Mouse (Mus musculus) layer of hippocampus, postnatal 25 days (tissue): ENCODE measurements around the gene Atp8a2. TPM values are rescaled to one million over a fixed set of nuclear protein-coding genes. Genes with fewer than 3 reads are reported as not detected.

Source experiments
- DNase-seq, 2 experiments: peaks; one replicate each; pipeline ENCODE4 v3.0.0; 2022; ENCODE audit warnings: mixed read lengths in 2 of 2, low spot score in 1 of 2; ENCODE audit errors: extremely low spot score in 1 of 2
- total RNA-seq, 2 experiments: library from RNA; stranded (reverse); gene quantifications; 2 replicates each; pipeline ENCODE4 v1.2.3; 2021

Gene Atp8a2
- total RNA-seq, 2 experiments from 2014 or later, result 40.5 to 45.1 TPM

DNA sequence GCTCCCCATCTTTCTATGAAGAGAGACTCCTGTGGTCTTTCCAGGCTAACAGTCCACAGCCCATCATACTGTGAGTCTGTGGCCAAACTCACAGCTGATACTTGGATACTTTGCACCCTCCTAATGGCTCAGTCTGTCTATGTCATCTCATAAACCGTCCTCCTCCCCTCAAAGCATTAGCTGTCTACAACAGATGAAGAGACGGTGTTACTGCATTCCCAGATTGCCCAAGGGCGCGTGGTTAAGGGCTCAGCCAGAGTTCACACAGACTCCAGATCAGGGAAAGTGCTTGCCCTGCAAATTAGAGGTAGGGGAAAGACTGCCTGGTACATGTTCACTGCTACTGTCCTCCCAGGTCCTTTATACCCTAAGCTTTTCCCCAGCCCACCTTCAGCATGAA is 515.1 kb downstream of the Atp8a2 start:
- DNase-seq, result no peak

DNA sequence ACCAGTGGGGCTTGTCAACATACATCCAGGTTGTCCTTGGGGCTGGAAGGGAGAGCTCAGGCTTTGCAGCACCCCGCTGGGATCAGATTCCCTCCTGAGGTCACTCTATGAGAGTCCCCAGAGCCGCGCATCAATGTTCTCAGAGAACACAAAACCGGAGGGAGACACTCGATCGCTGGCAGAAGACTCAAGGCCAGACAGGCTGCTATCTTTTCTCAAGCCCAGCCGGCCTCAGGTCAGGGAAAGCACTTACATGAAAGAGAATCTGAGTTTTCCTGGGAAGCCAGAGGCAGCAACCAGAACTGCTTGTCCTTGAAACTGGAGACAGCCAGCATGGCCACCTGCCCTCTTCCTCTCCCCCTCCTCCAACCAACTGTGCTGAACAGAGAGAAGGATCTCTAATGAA is 519.4 kb downstream of the Atp8a2 start:
- no peak for DNase-seq

DNA sequence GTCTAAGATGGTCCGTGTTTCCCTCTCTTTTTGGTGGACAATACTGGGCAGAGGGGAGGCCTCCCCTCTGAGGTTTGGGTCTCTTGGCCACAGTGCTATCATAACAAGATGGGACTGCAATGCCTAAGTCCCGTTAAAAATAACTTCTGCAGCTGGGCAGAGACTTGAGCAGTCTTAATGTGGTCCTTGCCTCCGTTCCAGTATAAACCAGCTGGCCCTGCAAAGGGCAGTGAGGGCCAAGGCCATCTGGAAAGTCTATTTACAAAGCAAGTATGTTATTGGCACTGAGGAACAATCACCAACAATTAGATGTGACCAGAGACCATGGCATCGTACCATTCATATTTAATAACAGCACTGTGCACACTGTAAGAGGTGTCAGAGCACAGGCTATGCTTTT is 521.6 kb downstream of the Atp8a2 start:
- no peak for DNase-seq

DNA sequence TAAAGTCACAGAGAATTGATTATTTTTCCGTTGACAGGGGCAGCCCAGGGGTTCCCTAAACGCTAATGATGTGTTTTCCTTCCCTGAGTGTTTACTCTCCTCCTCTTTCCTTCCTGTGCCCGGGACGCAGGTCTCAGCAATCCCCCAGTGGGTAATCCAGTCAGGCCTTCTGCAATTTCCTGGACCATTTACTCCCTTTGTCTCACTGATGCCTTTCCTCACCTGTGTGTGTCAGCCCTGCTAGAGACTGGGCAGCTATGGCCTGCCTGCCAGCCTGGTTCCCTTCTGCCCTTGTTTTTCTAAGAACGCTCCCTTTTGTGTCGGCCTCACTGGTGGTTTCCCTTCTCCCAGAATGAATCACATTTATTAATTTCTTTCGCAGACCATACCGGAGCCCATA is 522.4 kb downstream of the Atp8a2 start:
- DNase-seq, result no peak

DNA sequence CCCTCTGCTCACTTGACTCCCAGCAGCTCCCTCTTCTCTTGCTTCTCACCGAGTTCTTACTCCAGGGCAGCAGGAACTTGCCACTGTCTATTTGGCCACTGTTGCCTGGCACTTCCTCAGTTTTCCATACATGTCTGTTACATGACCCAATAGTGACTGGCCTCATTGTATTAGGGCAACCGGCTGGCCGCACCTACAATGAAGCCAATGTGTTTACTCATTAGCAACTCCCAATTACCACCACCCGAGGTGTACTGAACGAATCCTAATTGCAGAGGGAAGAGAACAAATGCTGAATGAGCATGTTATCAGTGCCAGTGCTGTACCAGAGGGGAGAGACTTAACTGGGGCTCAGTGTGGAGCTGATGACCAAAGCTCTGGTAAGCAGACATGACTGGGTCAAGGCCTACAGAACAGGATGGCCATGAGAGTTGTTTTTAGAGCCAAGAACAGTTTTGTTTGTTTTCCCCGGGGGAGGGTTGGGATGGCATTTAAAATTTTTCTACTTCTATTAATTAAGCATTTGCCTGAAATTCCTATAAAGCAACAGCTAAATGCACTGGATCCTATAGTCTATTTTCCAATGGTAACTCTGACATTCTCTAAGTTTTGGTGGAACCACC is 524.0 kb downstream of the Atp8a2 start:
- DNase-seq, result no peak

DNA sequence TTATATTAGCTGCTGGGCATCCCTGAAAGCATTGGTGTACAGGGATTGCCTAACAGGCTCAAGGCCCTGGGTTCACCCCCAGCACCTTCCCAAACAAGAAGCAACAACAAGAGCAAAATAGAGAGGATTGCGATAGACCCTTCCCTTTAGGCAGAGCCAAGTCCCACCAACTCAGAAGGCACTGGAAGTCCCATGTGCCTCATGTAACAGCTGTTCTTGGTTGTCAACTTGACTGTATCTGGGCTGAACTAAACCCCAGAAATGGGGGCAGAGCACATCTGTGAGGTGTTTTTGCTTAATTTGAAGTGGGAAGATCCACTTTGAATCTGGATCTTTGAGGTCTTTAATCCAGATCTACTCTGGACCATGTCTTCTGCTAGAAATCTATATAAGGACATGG is 539.9 kb downstream of the Atp8a2 start:
- no peak for DNase-seq

DNA sequence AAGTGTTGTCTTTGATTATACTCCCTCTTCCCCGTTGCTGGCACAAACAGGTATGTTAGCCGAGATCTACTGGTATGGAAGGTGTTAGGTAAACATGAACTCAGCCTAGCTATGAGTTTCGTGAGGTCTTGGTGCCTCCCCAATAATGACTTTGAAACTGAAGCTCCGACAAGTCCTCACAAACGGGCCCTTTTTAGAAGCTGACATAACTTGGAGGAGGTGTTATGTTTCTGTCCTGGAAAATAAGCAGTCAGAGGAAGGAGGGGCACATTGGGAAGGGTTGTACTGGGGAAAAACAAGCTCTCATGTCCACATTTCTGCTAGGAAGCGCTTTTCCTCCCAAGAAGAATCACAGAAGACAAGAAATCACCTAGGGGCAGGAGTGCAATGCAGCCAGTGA is 540.4 kb downstream of the Atp8a2 start:
- no peak for DNase-seq

DNA sequence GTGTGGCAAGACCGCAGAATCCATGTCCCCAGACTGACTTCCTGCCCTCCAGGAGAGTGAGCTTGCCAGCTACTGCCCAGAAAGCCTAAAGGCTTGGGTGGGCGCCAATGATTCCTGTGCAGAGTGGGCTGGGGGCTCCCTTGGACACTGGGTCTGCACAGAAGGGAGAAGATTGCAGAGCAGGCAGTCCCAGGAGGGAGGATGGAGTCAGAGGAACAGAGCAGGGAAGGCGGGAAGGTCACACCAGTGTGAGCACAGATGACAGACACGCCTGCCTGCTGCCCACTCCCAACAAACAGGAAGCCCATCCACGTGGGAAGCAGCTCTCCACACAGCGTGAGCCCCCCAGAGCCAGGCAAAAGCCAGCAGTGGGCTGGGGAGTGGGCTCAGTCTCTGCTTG is 547.6 kb downstream of the Atp8a2 start:
- no peak for DNase-seq

DNA sequence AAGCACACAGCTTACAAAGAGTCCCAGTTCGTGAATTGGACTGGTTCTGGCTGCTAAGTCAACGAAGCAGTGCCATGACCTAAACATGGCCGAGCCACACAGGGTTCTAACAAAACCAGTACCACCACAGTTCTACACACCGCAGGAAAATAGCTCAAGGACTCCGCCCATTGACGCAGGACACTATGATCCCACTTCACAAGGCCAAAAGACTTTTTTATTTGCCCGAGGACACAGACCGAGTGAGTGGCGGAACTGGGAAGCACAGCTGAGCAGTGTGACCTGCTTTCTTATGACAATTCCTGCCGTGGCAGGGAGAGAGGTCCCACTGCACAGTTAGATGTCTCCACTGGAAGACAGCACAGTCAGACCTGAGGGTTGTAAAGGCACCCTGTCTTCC is 548.4 kb downstream of the Atp8a2 start:
- no peak for DNase-seq

DNA sequence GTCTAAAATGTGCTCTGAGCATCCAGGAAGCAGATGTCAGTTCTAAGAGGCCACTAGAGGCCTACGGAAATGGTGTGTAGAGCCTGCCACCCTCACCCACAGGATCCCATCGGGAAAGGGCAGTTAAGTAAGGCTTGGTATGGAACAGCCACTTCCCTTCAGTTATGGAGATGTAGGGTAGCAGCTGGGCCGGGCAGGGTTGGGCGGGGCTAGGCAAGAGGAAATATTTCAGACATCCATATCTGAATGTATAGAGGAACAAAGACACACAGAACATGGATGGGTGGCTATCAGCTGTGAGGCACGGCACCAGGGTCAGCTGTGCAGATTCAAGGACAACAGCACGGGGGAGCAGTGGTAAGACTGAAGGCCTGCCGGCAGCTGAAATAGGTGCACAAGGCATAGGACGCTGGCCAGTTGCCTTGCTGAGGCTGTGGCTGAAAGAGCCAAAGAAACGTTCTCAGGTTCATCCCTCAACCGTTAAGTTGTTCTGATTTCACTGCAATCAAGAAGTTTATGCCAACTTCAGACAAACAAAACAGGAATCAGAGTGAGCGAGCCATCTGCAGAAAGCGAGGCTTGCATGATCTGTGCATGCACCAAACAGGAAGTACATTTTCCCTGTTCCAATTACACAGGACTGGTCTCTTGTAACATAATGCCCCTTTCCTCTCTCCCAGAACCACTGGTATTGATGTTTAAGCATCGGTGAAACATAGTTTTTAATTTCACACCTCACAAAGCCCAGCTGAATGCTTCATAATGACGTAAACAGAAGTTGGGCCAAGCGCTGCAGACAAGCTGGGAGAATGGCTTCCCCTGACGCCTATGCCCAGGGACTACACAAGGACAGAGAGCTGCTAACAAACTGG is 549.9 kb downstream of the Atp8a2 start:
- no peak for DNase-seq

DNA sequence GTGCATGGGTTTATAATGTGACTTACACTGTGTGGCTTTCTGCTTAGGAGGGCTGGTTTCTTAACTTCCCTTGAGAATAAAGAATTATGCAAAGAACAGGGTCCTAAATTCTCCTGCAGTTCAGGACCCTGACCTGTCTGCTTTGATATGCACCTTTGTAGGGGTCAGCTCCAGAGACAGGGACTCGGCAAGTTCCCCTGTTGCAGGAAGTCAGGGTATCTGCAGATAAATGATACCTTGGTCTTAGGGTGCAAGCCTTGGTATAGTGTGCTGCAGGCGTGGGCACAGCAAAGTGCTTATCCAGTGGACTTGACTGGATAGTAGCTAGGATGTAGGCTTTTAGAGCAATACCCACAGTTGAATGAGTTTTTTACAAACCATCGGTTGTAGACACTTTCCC is 552.1 kb downstream of the Atp8a2 start:
- DNase-seq, result no peak

DNA sequence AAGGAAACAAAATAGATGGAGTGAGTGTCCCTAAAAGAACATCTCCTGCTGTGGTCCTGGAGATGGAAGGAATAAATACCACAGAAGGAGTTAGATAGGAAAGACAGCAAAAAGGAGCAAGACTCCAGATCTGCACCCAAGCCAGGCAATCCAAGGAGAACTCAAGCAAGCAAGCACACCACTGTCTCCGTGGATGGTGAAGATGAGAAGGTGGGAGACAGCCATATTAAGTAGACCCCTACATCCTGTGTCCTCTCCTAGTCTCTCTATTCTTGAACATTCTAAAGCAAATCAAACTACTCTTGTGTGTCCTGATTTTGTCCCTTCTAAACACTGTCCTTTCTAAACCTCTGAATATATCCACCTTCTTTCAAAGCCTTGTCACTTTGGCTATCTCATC is 552.8 kb downstream of the Atp8a2 start:
- no peak for DNase-seq

DNA sequence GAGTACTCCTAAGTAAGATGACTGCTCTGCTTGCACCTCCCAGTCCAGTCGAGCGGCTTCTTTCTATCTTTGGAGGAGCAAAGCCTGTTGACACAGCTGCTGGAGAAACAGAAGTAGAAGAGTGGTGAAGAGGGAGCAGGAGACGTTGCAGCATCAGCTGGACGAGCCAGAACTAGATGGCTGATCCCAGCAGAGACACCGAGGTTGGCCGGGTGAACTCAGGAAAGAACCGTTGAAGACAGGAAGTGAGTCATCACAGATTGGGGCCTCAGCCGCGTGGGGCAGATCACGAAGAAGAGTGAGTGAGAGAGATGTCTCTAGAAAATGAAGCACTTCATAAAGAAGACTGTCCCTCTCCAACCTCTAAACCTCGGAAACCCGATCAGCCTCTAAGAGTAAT is 553.4 kb downstream of the Atp8a2 start:
- no peak for DNase-seq

DNA sequence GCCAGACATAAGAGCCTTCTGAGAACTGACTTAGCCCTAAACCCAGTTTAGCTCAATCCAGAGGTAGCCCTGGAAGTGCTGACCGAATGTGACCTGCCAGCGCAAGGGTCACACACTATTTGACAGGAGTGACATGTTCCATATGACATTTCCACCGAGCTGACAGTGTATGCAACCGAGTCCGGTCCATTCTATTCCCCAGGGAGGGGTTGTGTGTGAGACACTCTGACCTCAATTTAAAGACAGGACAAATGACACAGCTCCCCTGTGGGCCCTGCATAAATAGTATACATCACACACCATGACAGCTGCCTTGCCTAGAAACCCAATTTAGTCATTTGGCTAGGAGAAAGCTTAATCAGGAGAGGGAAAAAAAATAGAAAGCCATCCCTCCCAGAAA is 555.1 kb downstream of the Atp8a2 start:
- no peak for DNase-seq

DNA sequence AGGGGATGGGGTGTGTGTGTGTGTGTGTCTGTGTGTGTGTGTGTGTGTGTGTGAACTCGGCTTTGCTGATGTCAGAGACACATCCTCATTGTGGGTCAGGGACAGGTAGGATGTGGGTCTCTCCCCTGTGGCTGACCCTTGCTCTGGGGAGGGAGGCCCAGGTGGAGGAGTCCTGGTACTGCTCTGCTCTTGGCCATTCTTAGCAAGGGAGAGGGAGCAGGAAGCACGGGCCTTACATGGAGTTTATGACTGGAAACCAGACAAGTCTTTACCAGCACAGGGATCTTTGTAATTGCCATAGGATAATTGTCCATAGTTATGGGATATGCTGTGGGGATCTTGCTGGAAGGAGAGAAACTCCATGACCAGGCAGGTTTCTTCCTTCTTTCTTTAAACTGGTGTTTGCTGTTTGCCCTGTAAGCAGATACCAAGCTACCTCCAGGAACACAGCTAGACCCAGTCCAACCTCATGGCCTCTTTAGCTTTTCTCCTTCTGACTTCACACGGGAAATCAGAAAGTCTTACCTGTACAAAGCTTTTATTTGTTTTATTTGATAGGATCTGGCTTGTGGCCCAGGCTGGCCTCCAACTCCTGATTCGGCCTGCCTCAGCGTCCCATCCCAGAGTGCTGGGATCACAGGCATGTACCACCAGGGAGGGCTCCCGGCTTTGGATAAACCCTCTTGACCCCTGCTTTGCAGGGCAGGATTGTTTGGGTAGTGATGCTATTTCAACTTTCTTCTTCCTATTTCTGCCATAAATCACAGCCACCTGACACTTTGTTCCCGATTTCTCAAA is 557.9 kb downstream of the Atp8a2 start:
- DNase-seq, result no peak

DNA sequence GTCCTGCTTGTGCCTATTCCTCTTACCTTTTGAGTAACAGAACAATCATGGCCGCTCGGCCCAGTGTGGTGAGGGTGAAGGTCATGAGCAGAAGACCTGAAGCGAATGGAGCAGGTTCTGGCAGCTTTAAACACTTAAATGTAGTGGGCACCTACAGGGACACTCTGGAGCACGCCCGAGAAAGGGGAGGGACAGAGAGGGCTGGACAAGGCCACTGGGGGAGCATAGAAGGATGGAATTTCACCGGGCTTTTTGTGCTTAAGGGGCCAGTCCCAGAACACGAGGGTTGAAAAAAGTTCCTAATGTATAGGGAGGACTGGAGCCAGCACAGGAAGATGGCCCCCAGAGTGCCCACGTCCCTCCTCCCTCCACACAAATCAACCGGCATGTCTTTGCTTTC is 563.0 kb downstream of the Atp8a2 start:
- DNase-seq, result no peak

DNA sequence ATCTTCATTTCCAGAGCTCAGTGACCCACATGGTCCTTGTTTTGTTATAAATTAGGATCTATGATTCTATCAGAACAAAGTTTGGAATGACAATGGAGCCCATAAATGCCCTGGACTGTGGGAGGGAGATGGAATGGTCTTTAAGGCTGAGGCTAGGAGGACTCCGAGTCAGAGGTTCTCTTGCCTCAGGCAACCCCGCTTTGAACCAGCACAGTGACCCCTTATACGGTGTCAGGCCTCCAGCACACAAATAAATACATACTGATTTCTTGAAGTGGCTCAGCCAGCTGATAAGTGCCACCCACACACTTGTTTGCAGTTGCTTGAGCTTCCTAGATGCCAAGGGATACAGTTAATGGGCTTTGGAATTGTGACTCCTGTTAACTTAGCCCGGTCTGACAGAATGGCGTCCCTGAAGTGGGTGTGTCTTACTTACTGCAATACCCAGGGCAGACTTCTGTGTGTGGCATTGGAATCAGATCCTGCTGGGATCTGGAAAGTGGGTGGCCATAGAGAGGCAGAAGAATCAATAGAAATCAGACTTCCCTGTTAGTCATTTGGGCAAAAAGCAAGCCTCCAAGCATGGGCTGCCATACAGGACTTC is 563.6 kb downstream of the Atp8a2 start:
- no peak for DNase-seq

DNA sequence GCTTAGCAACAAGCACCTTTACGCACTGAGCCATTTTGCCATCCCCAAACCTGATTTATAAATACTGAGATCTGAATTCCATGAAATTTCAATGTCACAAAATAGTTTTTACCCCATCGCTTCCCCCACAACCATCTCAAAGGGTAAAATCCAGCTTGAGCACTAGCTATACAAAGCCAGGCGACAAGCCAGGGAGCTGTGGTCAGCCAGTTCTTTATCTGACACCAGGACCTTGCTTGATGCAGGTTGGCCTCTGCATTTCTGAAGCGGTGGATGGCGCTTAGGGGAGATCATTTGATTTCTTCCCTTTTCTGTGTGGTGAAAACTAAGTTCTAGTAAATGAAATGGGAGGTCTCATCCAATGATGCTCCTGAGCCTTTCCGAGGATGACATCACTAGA is 564.9 kb downstream of the Atp8a2 start:
- DNase-seq, result no peak

DNA sequence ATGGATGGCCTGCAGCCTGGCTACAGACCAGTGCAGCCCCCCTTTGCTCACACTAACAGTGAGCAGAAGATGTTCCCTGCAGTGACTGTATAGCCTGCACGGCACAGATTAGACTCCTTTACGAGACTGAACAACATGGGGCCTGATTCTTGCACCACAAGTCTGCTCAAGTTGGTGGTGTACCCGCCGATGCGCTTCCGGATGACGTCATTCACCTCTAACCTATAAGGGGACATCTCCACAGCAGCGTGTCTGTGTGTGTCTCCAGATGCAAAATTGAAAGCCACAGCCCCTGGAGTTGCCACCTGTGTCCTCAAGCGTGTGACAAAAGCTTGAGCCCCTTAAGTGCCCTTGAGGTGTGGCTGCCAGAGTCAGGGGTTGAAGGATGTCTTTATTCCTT is 566.9 kb downstream of the Atp8a2 start:
- DNase-seq, result no peak

DNA sequence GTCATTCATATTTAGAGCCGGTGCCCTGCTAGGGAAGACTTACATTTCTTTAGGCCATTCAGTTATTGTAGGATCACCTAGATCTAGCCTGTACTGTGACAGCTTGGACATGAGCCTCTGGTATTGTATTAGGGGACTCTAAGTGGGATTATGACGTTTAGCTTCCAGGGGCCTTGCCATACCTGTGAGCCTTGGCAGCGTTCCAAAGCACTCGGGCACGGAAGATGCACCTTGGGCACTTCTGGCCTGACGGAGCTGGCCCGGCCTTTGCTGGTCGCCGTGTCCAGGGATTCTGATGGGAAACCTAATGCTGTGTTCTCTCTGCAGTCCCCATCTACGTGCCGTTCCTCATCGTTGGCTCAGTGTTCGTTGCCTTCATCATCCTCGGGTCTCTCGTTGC is 567.7 kb downstream of the Atp8a2 start:
- DNase-seq, result no peak

DNA sequence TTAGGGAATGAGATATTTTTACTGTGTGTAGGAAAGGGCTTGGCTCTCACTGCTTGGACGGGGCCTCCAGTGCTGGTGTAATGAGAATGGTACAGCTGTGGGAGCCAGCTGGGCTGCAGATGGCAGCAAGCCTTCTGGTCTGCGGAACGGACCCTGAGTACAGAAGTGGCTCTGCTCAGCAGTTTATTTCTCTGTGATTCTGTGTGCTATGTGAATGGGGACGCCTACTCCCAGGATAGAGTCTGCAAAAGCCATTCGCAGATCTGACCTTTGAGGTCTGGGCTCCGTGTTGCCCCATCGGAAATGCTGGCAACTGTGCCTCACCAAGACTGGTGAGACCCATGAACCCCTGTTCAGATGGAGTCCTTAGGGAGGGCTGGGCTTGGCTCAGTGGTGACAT is 569.2 kb downstream of the Atp8a2 start:
- DNase-seq, result peak in 1 of 2 experiments; percentile 30
